Mouse (Mus musculus): ENCODE measurements at regions not wholly inside any gene's neighbourhood (a gene's known extent, or its start where the extent isn't known, plus 50 kb on each side); places are given as distances from the start of the nearest gene placed in this dataset.

DNA sequence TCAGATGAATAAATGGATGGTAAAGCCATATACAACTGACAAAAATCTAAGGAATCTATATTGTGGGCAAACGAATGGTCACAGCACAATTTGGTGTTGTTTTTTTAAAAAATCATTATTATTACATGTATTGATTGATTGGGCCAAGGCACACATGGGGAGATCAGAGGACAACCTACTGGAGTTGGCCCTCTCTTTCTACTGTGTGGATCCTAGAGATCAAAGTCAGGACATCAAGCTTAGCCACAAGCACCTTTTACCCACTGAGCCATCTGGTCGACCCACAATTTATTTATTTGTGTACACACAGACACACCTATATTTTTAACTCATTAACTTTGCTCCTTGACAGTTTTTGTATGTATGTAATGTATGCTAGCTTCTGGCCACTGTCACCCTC lies 89.7 kb upstream of the Tbx3 start:
- no peak for DNase-seq

GRCm38 (mm10) chr5:119584389-119584788 lies 86.1 kb upstream of the Tbx3 start:
- no peak for DNase-seq

GRCm38 (mm10) chr5:119584914-119585313 lies 85.6 kb upstream of the Tbx3 start:
- no peak for DNase-seq

- DNase-seq: no peak
Measured at GRCm38 (mm10) chr5:119586391-119587058, 83.9 kb upstream of the Tbx3 start.

- no peak for DNase-seq
Measured at GRCm38 (mm10) chr5:119587239-119587811, 83.1 kb upstream of the Tbx3 start.

- no peak for DNase-seq
Measured at GRCm38 (mm10) chr5:119588340-119589272, 81.9 kb upstream of the Tbx3 start.

DNA sequence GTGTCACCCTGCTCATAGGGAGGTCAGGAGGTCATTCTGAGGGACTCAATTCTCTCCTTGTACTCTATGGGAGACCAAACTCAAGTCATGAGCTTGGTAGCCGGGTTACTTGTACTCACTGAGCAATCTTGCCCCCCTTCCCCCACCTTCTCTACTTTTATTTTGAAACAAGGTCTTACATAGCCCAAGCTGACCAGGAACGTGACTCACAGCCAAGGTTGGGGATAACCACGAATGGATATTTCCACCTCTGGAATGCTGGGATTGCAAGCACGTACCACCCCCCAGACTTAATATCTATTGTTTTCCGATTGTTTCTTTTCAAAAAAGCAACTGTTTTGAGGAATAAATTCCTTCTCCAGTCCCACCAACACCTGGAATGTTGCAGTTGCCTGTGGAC lies 79.2 kb upstream of the Tbx3 start:
- DNase-seq: no peak

- DNase-seq: no peak
Measured at GRCm38 (mm10) chr5:119592891-119593290, 77.6 kb upstream of the Tbx3 start.

- DNase-seq: no peak
Measured at GRCm38 (mm10) chr5:119594541-119594940, 75.9 kb upstream of the Tbx3 start.

GRCm38 (mm10) chr5:119596295-119596993 lies 74.0 kb upstream of the Tbx3 start:
- DNase-seq: no peak

DNA sequence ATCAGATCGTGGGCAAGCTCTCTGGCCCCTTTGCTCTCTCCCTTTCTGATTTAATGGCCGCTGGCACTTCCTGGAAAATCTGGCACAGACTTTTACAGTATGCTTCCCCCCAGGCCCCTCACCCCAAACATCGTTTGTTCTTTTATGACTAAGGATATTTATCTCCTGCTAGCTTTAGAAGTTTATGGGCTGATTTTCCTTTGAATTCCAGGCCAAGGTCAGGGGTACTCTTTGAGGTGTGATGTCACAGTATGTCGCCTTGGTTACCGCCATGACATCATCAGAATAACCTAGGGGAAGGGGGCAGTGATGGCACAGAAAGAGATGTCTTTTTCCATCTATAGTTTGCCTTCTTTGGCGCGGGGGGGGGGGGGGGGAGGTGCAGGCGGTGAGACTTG lies 73.5 kb upstream of the Tbx3 start:
- no peak for DNase-seq

DNA sequence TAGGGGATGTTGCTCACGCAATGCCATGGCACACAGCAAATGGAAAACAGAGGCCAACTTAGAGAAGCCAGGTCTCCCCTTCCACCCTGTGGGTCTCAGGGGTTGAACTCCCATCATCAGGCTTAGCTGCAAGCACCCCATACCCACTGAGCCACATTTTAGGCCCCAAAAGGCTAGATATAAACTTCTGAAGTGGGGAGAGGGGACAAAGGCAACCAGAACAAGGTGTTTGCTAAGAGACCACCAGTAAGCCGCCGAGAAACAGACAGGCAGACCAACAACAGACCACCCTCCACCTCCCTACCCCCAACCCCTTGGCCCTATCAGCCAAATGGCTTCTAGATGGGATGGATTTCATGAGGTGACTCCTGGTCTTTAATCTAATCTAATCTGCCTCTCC lies 72.9 kb upstream of the Tbx3 start:
- no peak for DNase-seq

DNA sequence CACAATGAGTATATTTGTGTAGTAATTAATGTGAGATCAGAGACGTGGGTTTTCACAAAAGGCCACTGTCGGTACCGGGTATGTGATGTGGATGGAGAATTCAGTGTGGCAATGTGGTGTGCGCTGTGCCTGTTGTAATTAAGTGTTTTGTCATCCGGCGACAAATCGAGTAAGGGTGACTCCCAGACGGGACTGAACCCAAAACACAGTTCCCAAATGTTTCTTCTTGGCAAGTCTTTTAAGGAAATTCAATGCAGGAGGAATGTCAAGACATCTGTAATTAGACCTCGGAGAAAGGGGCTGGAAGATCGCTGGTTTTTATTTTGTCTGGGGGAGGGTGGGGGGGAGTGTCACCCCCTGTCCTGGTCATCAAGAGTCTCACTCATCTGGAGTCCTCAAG lies 72.3 kb upstream of the Tbx3 start:
- no peak for DNase-seq

DNA sequence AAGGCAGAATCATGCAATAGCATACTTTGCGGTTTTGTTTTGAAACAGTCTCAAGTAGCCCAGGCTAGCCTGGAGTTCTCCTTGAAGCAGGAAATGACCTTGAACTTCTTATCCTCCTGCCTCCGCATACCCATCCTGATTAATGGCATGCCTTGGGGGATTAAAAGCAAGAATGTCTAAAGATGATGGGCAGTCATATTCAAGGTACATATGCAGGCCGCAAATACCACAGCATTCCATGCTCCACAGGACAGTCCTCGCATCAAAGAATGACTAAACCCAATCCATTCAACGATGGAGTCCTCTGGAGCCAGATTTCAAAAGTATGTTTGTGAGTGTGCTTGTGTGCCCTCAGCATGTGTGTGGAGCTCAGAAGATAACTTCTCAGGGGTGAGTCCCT lies 69.1 kb upstream of the Tbx3 start:
- no peak for DNase-seq

DNA sequence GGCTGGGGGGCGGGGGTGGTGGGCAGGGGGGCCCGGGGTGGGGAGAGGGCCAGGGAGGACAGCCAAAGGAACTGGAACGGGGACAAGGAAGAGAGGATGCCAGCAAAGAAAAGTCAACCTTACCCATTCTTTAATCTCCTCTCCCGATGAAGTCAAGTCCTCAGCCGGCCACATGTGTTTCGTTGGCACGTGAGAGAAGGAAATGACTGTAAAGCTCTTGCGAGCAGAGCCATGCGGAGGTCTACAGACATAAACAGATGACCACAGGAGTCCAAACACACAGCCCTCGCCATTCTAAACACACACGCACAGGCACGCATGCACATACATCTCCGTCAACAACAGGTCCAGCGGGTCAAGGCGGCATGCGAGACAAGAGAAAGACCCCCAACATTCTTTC lies 68.5 kb upstream of the Tbx3 start:
- no peak for DNase-seq

GRCm38 (mm10) chr5:119605444-119605843 lies 65.0 kb upstream of the Tbx3 start:
- no peak for DNase-seq

DNA sequence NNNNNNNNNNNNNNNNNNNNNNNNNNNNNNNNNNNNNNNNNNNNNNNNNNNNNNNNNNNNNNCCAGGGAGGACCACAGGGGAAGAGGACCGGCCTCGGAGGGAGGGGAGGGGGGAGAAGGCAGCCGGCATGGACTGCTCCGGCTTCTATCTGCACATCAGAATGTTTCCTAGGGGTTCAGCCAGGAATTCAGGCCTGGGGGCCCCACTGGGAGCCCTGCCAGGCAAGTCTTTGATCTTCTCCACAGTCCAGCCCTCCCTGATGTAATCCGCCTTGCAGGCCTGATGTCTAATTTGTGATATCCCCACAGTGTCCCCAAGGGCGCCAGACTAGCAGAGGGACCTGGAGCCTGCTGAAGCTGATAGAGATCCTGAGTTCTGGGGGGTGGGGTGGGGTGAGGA lies 57.1 kb upstream of the Tbx3 start:
- DNase-seq: no peak

DNA sequence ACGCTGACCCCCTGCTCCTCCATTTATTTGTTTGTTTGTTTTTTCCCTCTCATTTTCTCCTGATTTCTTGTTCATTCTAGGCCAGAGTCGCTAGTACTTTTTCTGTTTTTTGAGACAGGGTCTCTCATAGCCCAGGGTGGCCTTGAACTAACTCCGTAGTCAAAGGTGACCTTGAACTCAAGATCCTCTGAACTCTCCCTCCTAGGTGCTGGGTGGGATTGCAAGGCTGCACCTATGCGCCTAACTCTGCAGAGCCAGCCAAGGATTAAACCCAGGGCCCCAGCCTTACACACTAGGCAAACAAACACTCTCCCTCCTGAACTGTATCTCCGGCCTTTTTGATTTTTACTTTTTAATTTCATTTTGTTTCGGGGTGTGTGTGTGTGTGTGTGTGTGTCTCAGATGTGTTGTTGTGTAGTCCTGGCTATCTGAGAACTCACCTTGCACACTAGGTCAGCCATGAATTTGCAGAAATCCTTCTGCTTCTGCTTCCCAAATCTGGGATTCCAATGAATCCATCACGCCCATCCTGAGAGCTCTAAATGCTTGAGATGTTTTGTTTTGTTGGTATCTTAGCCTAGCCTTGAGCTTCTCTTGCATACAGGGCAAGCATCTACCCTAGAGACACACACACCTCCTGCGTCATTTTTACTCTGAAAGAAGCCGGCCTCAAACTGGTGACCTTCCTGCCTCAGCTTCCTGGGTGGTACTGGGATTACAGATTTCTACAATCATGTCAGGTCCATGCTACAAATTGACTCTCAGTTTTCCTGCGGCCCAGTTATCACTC lies 56.3 kb upstream of the Tbx3 start:
- no peak for DNase-seq

DNA sequence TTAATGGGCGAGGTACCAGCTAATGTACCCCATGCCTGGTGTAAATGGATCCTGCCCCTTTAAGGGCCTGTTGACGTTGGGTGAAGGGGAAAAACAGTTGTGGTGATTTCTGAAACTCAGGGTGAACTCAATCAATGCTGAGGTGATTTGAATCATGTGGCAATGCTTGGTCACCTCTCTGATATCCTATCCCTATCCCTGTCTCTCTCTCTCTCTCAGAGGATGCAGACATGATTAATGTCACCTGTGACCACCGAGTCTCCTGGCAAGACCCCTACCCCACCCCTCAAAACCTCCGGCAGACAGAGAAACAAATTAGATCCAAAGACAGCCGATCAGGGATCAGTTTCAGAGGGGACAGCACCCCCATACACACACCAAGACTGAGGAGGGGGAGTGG lies 54.8 kb upstream of the Tbx3 start:
- DNase-seq: no peak

DNA sequence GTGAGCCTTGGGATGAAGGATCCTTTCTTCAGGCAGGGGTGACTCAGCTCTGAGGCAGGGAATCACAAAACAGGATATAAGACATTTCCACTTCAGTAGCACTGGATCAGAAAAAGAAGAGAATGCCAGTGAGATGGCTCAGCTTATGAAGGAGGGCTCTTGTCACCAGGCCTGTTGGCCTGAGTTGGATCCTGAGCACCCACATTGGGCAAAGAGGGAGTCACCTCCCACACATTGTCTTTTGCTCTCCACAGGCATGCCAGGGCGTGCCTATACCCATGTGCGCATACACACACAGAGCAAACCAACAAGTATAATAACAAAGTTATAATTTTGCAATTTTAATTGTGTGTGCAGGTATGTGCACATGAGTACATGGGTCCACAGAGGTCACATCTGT lies 52.6 kb upstream of the Tbx3 start:
- no peak for DNase-seq

GRCm38 (mm10) chr5:119619906-119620305 lies 50.6 kb upstream of the Tbx3 start:
- DNase-seq: no peak
